Mouse (Mus musculus) splenic B cell, adult 2 months (primary cell): ENCODE data around the gene Gpr88.

Experiments
- DNase-seq: peaks from one replicate; pipeline ENCODE4 v3.0.0-alpha.2; 2011; ENCODE audit warnings: low read depth, low spot score
- H3K27me3 ChIP-seq: 2 replicates; pipeline ENCODE4 v1.6.1; 2012; ENCODE audit warnings: mild to moderate bottlenecking, low read length, moderate library complexity, mixed read lengths; ENCODE audit not compliant: control insufficient read depth, poor library complexity, insufficient read depth, severe bottlenecking
- H3K36me3 ChIP-seq: 2 replicates; pipeline ENCODE4 v1.6.1; 2012; ENCODE audit warnings: mild to moderate bottlenecking, low read length, moderate library complexity, mixed read lengths; ENCODE audit not compliant: control insufficient read depth, poor library complexity, insufficient read depth, severe bottlenecking

Gpr88 gene

DNA sequence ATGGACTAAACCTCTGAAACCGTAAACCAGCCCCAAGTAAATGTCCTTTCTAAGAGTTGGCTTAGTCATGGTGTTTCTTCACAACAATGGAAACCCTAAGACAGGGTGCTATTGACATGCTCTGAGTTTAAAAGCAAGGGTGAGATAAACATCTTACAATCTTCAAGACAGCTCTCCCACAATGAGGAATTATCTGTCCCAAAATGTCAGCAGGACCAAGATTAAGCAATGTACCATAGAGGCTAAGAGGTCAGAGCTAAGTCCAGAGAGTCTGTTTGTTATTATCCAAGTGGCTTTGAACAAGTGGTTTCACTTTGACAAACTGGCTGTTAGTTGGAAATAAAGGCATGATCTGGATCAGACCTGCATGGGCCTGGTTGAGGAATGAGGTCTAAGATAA, 10.7 kb upstream of the Gpr88 start:
- DNase-seq, result no peak
- H3K27me3 ChIP-seq, result no peaks in the 10 kb centered on the region
- no peaks in the 10 kb centered on the region for H3K36me3 ChIP-seq

DNA sequence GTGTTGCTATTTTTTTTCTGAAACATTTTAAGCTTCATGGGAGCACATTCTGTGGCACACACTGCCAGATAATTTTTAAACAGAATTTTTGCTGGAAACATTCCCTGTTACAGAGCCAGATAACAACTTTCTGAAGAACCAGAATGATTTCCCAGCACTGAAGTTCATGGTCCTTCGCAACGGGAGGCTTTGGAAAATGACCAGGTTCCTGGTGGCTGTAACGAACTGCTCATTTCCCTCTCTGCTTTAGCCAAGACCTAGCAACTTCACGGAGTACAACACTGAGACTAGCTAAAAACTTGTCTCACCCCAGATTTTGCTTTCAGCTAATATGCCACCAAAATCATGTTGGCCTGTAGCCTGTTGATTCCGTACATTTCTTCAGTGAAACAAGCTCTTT, 9.8 kb upstream of the Gpr88 start:
- DNase-seq, result no peak
- no peaks in the 10 kb centered on the region for H3K27me3 ChIP-seq
- H3K36me3 ChIP-seq, result no peaks in the 10 kb centered on the region

- Histone ChIP-seq H3K27me3 (no peaks in the 10 kb centered on the region), H3K36me3 (no peaks in the 10 kb centered on the region)
- peak; percentile 4 for DNase-seq
Measured at GRCm38 (mm10) chr3:116256104-116256503, 2.8 kb upstream of the Gpr88 start.

- no peak for DNase-seq
- Histone ChIP-seq H3K27me3 (no peaks in the 10 kb centered on the region), H3K36me3 (no peaks in the 10 kb centered on the region)
Measured at GRCm38 (mm10) chr3:116252255-116253040, 855 bp downstream of the Gpr88 start.

GRCm38 (mm10) chr3:116251481-116252254, 1.6 kb downstream of the Gpr88 start:
- H3K36me3 ChIP-seq, result no peaks in the 10 kb centered on the region
- H3K27me3 ChIP-seq, result no peaks in the 10 kb centered on the region
- DNase-seq, result no peak

GRCm38 (mm10) chr3:116249026-116249425, 4.3 kb downstream of the Gpr88 start:
- Histone ChIP-seq H3K36me3 (no peaks in the 10 kb centered on the region), H3K27me3 (no peaks in the 10 kb centered on the region)
- no peak for DNase-seq

DNA sequence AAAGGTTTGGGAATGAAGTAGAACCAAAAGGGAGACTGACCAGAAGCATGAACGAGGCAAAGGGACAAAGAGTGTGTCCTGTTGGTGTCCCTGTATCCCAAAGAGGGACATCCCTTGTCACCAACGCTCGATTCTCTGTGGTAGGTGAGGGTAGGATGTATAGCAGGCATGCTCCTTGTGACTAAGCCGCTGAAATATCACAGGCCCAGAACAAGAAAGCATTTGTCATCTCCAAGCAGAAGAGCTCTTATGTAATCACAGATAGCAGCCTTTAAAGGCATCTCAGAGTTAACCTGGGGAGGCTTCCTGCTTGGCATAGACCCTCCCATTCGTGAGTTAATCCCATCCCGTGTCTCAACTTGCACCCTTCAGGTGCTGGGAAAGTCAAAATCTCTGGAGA, 8.8 kb downstream of the Gpr88 start:
- H3K36me3 ChIP-seq, result no peaks in the 10 kb centered on the region

GRCm38 (mm10) chr3:116242685-116243084, 10.6 kb downstream of the Gpr88 start:
- no peak for DNase-seq
- Histone ChIP-seq H3K27me3 (no peaks in the 10 kb centered on the region; the same call in 1 of the 2 replicates), H3K36me3 (no peaks in the 10 kb centered on the region)

More for the DNA sequence above, 8.8 kb downstream of the Gpr88 start:
- DNase-seq, result no peak
- no peaks in the 10 kb centered on the region; the same call in 1 of the 2 replicates for H3K27me3 ChIP-seq

- no peak for DNase-seq
- H3K36me3 ChIP-seq, result no peaks in the 10 kb centered on the region
- H3K27me3 ChIP-seq, result no peaks in the 10 kb centered on the region
Measured at GRCm38 (mm10) chr3:116237527-116237926, 15.8 kb downstream of the Gpr88 start.

DNA sequence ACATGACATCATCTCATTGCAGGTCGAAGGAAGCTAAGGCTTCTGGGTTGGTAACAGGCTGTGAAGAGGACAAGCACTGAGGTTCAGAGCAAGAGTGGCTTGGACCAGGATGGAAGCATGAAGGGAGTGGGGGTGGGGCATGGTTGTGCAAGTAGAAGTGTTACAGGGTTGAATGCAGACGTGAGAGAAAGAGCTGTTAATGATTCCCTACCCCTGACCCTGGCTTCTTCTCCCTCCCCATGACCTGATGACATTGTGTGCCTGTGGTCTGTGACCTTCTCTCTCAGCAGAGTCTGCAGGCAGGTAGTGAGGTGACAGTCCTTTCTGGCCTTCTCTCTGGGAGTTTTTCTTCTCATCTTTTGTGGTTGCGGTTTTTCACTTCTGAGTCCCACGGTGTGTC, 16.4 kb downstream of the Gpr88 start:
- H3K36me3 ChIP-seq, result no peaks in the 10 kb centered on the region
- DNase-seq, result no peak
- H3K27me3 ChIP-seq, result no peaks in the 10 kb centered on the region

DNA sequence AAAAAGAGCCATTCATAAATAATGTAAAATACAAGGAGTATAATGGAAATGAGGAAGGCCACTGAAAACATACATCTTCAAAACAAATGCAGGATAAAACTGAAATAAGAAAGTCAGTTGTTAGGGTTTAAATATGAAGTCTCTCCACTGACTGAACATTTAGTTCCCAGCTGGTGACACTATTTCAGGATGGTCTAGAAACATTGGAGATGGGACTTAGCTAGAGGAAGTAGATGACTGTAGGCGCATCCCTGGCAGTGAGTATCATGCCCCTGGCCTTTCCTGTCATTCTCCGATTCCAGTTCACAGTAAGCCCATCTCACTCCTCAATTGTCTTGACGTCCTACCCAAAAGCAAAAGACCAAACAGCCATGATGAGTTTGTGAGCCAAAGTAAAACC, 19.8 kb downstream of the Gpr88 start:
- no peaks in the 10 kb centered on the region for H3K36me3 ChIP-seq
- no peak for DNase-seq
- H3K27me3 ChIP-seq, result no peaks in the 10 kb centered on the region

GRCm38 (mm10) chr3:116232763-116233162, 20.5 kb downstream of the Gpr88 start:
- H3K36me3 ChIP-seq, result no peaks in the 10 kb centered on the region
- no peaks in the 10 kb centered on the region for H3K27me3 ChIP-seq
- DNase-seq, result no peak

DNA sequence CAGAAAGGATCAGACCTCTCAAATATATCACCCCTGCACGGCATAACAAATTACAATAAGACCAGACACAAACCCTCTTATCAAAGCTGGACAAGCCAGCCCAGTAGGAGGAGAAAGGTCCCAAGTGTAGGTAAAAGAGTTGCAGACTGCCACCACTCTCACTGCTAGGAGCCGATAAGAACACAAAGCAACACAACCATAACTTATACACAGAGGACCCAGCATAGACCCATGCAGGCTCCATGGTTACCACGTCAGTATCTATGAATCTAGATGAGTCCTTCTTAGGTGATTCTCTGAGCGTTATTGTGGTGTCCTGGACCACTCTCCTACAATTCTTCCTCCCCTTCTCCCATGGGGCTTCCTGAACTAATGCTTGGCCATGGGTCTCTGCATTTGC, 24.0 kb downstream of the Gpr88 start:
- no peaks in the 10 kb centered on the region for H3K36me3 ChIP-seq
- DNase-seq, result no peak
- no peaks in the 10 kb centered on the region for H3K27me3 ChIP-seq

- DNase-seq, result no peak
- Histone ChIP-seq H3K36me3 (no peaks in the 10 kb centered on the region), H3K27me3 (no peaks in the 10 kb centered on the region)
Measured at GRCm38 (mm10) chr3:116228360-116229245, 24.7 kb downstream of the Gpr88 start.
